Mouse (Mus musculus) lung, embryonic 16.5 days (tissue): ENCODE measurements at regions not wholly inside any gene's neighbourhood (a gene's known extent, or its start where the extent isn't known, plus 50 kb on each side); places are given as distances from the start of the nearest gene placed in this dataset.

Source experiments
- ATAC-seq: fragments of 200-750 bp; cut with Nextera tagmentation; 2 replicates; pipeline ENCODE4 v1.8.0; 2017; ENCODE audit warnings: low read depth, mild to moderate bottlenecking, moderate library complexity
- H3K27ac ChIP-seq: fragments of 300-500 bp; sonication (generic); 2 replicates; pipeline ENCODE4 v1.5.1; 2014; ENCODE audit warnings: mild to moderate bottlenecking, control low read depth, low read length
- H3K27me3 ChIP-seq: fragments of 300-500 bp; sonication (generic); 2 replicates; pipeline ENCODE4 v1.6.1; 2014; ENCODE audit warnings: low read depth, low read length, mixed read lengths; ENCODE audit not compliant: control insufficient read depth, insufficient read depth
- H3K36me3 ChIP-seq: fragments of 300-500 bp; sonication (generic); 2 replicates; pipeline ENCODE4 v1.6.1; 2014; ENCODE audit warnings: low read length; ENCODE audit not compliant: control insufficient read depth, insufficient read depth
- H3K4me1 ChIP-seq: fragments of 300-500 bp; sonication (generic); replicated peaks from 2 replicates; pipeline ENCODE4 v1.6.1; 2014; ENCODE audit warnings: low read length, mixed read lengths; ENCODE audit not compliant: control insufficient read depth, insufficient read depth
- H3K4me2 ChIP-seq: fragments of 300-500 bp; sonication (generic); 2 replicates; pipeline ENCODE4 v1.6.1; 2014; ENCODE audit warnings: low read depth, low read length, control low read depth
- H3K4me3 ChIP-seq: fragments of 300-500 bp; sonication (generic); 2 replicates; pipeline ENCODE4 v1.5.1; 2014; ENCODE audit warnings: mild to moderate bottlenecking, low read length, control low read depth
- H3K9ac ChIP-seq: fragments of 300-500 bp; sonication (generic); 2 replicates; pipeline ENCODE4 v1.6.1; 2014; ENCODE audit warnings: low read length, control low read depth
- H3K9me3 ChIP-seq: fragments of 300-500 bp; sonication (generic); 2 replicates; pipeline ENCODE4 v1.6.1; 2016; ENCODE audit warnings: low read length; ENCODE audit not compliant: control insufficient read depth
- WGBS: fragments of 180-500 bp; shearing (Covaris S2); extraction: QIAGEN DNeasy Blood & Tissue Kit; methylation state at CpG from one replicate; pipeline ENCODE4 v1.1.7; 2014; 5-methylcytosine and 5-hydroxymethylcytosine counted together

DNA sequence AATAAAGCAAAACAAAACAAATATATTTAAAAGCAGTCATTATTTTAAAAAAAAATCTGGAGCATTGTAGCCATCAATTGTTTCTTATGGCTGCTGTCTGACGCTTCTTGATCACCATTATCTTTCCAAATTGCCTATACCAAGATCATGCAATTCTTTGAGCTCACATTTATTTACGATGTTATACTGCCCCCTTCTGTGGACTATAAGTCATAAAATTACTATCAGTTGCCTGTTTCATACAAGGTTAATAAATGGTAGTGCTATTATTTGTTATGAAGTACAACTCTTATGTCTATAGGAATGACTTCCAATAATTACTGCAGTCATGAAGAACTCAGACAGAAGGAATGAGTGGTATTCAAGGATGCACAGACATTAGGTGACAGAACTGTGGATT is 57.3 kb upstream of the Eda2r start:
- no peak overlapping the region for H3K4me3 ChIP-seq
- H3K36me3 ChIP-seq: no peaks in the 10 kb centered on the region
- no peak overlapping the region for H3K4me2 ChIP-seq
- H3K27ac ChIP-seq: no peak overlapping the region
- no peak overlapping the region for H3K9ac ChIP-seq
- H3K9me3 ChIP-seq: no peaks in the 10 kb centered on the region
- H3K4me1 ChIP-seq: no peaks in the 10 kb centered on the region
- no peak for ATAC-seq
- WGBS: 33% methylated on average over 2 of the region's 2 CpGs
- no peaks in the 10 kb centered on the region for H3K27me3 ChIP-seq

DNA sequence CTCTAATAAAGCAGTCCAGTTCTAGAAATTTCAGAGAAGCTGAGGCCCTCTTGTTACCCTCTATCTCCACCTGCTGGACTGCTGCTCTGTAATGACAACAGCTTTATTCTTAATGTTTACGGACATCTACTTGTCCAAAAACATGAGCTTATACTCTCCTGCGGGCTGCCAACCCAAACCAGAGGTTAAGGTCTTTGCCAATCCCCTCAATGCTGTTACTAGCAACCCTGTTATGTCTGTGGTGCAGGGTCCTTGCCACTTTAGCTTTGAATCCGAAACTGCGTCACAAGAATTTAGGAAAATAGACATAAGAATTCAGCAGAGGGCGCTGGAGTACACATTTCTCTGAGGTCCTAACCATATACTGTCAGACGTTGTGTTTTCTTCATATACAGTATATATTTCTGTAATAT is 54.4 kb upstream of the Eda2r start:
- Histone ChIP-seq H3K9me3 (no peaks in the 10 kb centered on the region), H3K36me3 (no peaks in the 10 kb centered on the region), H3K4me1 (no peaks in the 10 kb centered on the region), H3K4me3 (peak overlapping the region; percentile 52), H3K9ac (peak overlapping the region; percentile 62), H3K4me2 (peak overlapping the region; percentile 41; the same call in 1 of the 2 replicates), H3K27ac (no peak overlapping the region), H3K27me3 (no peaks in the 10 kb centered on the region)
- ATAC-seq: no peak
- WGBS: 18% methylated on average over 6 of the region's 6 CpGs
